16 mouse cellular contexts compared by ENCODE assay signal in genomic region chr2:154580586-154580985, GRCm38 (mm10). TPM values are rescaled to one million over a fixed set of nuclear protein-coding genes. Genes with fewer than 3 reads are reported as not detected.
DNase-seq lines count a peak whose midpoint lies in the region; ATAC-seq lines count a peak whose summit lies in the region.
"Had no signal": no experiment of that assay in that cellular context is flagged by ENCODE, and none has a peak within 500 bp of the region (broad histone marks: within the 10 kb centered on the region; RNA-seq: fewer than 3 reads in every experiment).

No protein-coding gene starts in this region.

- no peak overlapping the region for H3K27ac ChIP-seq in heart, embryonic 10.5 days
- H3K27ac ChIP-seq in heart, embryonic 13.5 days (replicated peaks), result peak overlapping the region; percentile 65
- H3K27ac ChIP-seq: heart, adult 2 months had no signal

- peaks cover 21% of the 10 kb centered on the region for H3K4me1 ChIP-seq in heart, embryonic 10.5 days
- peaks cover 33% of the 10 kb centered on the region for H3K4me1 ChIP-seq in heart, embryonic 13.5 days

- peak; percentile 97 for DNase-seq in heart, adult 11 months
- DNase-seq in heart, embryonic 10.5 days (ENCODE audit: low spot score), result no peak
- peak; percentile 2 for DNase-seq in retina, postnatal 1 day
- no peak for DNase-seq in retina, embryonic 14.5 days (ENCODE audit: low spot score)
- DNase-seq in spleen, postnatal 4 days (ENCODE audit: low spot score in 2 of 2), result no peak
- DNase-seq in kidney, postnatal 36 days, result no peak
- DNase-seq in B cell, adult 2 months, result no peak
- DNase-seq: adrenal gland, adult 2 months; cerebellum, adult 11 months; embryo, embryonic 11 days; kidney, adult 11 months; thymus, adult 18-20 months had no signal

- H3K4me3 ChIP-seq in heart, embryonic 10.5 days, result no peak overlapping the region
- no peak overlapping the region for H3K4me3 ChIP-seq in heart, embryonic 13.5 days
- H3K4me3 ChIP-seq: heart, adult 2 months had no signal

- H3K9me3 ChIP-seq in heart, embryonic 10.5 days, result no peaks in the 10 kb centered on the region
- H3K9me3 ChIP-seq in heart, embryonic 13.5 days, result no peaks in the 10 kb centered on the region

- H3K27me3 ChIP-seq in heart, embryonic 10.5 days (ENCODE audit: insufficient read depth, poor library complexity, severe bottlenecking), result 0 out of 2 replicates have a peak, but pooled peaks cover 3% of the 10 kb centered on the region
- H3K27me3 ChIP-seq in heart, embryonic 13.5 days (replicated peaks), result no peaks in the 10 kb centered on the region; the same call in 1 of the 2 replicates

- H3K36me3 ChIP-seq in heart, embryonic 10.5 days, result no peaks in the 10 kb centered on the region
- H3K36me3 ChIP-seq in heart, embryonic 13.5 days, result no peaks in the 10 kb centered on the region

- ATAC-seq in heart, embryonic 13.5 days (ENCODE audit: extremely low read depth, insufficient number of reproducible peaks, low FRiP score, low TSS enrichment), result no peak

- no peak overlapping the region; the same call in 1 of the 2 replicates for H3K9ac ChIP-seq in heart, embryonic 13.5 days

- 67% methylated on average over 8 of the region's 8 CpGs for WGBS in heart, embryonic 10.5 days
- WGBS in heart, embryonic 13.5 days, result 62% methylated on average over 8 of the region's 8 CpGs

- H3K4me2 ChIP-seq in heart, embryonic 13.5 days, result no peak overlapping the region

RNA-seq across cellular contexts. Expression of gene E2f1, which starts 10.9 kb away (rescaled TPM):
- polyA plus RNA-seq in heart, embryonic 10.5 days (2016; fragmentation: Nextera tagmentation; extraction: Ambion mirVana), result 18.0 and 18.6 TPM in 2 replicates
- polyA plus RNA-seq in heart, embryonic 13.5 days (2015; fragmentation: Nextera tagmentation; extraction: Ambion mirVana), result 15.5 and 17.8 TPM in 2 replicates

RNA-seq across cellular contexts. Expression of gene Necab3, which starts 21.9 kb away (rescaled TPM):
- polyA plus RNA-seq in heart, embryonic 10.5 days (2016; fragmentation: Nextera tagmentation; extraction: Ambion mirVana), result 0.94 and 1.6 TPM in 2 replicates
- polyA plus RNA-seq in heart, embryonic 13.5 days (2015; fragmentation: Nextera tagmentation; extraction: Ambion mirVana), result 1.0 and 1.4 TPM in 2 replicates

RNA-seq across cellular contexts. Expression of gene Pxmp4, which starts 22.9 kb away (rescaled TPM):
- polyA plus RNA-seq in heart, embryonic 10.5 days (2016; fragmentation: Nextera tagmentation; extraction: Ambion mirVana), result 19.9 and 21.5 TPM in 2 replicates
- 24.4 and 25.2 TPM in 2 replicates for polyA plus RNA-seq in heart, embryonic 13.5 days (2015; fragmentation: Nextera tagmentation; extraction: Ambion mirVana)

RNA-seq across cellular contexts. Expression of gene Actl10, which starts 29.0 kb away (rescaled TPM):
- polyA plus RNA-seq in heart, embryonic 10.5 days (2016; fragmentation: Nextera tagmentation; extraction: Ambion mirVana), result 0.31 and 0.43 TPM in 2 replicates
- 0.09 TPM in 2 replicates for polyA plus RNA-seq in heart, embryonic 13.5 days (2015; fragmentation: Nextera tagmentation; extraction: Ambion mirVana)
- polyA plus RNA-seq: adrenal gland, adult 2 months; heart, adult 2 months; large intestine, adult 2 months; liver, adult 2 months had no signal

RNA-seq across cellular contexts. Expression of gene Zfp341, which starts 32.5 kb away (rescaled TPM):
- 0.87 and 0.95 TPM in 2 replicates for polyA plus RNA-seq in heart, embryonic 10.5 days (2016; fragmentation: Nextera tagmentation; extraction: Ambion mirVana)
- polyA plus RNA-seq in heart, embryonic 13.5 days (2015; fragmentation: Nextera tagmentation; extraction: Ambion mirVana), result 0.68 and 0.74 TPM in 2 replicates

Comparison
In these comparisons a context has a peak if more than half of its experiments do, and no peak if none do; other contexts are left out.
1. DNase-seq: peak in heart, adult 11 months (single experiment) and retina, postnatal 1 day (single experiment); none in heart, embryonic 10.5 days (single experiment), retina, embryonic 14.5 days (single experiment), spleen, postnatal 4 days (0 of 2), kidney, postnatal 36 days (0 of 2) and B cell, adult 2 months (0 of 2).